Mouse (Mus musculus) hindbrain, embryonic 11.5 days (tissue): ENCODE data around the gene Wnk2. TPM values are rescaled to one million over a fixed set of nuclear protein-coding genes. Genes with fewer than 3 reads are reported as not detected.

Experiments
- ATAC-seq: fragments of 200-750 bp; cut with Nextera tagmentation; 2 replicates; pipeline ENCODE4 v1.8.0; 2017; ENCODE audit warnings: mild to moderate bottlenecking, moderate TSS enrichment, moderate library complexity; ENCODE audit not compliant: low FRiP score
- DNase-seq: peaks from one replicate; pipeline ENCODE4 v3.0.0-alpha.2; 2015; ENCODE audit warnings: low spot score
- H3K27ac ChIP-seq: fragments of 300-500 bp; sonication (generic); 2 replicates; pipeline ENCODE4 v1.5.1; 2014; ENCODE audit warnings: mild to moderate bottlenecking, low read depth, low read length
- H3K27me3 ChIP-seq: fragments of 300-500 bp; sonication (generic); 2 replicates; pipeline ENCODE4 v1.6.1; 2014; ENCODE audit warnings: mild to moderate bottlenecking, low read length, moderate library complexity, mixed read lengths; ENCODE audit not compliant: control insufficient read depth, insufficient read depth
- H3K36me3 ChIP-seq: fragments of 300-500 bp; sonication (generic); 2 replicates; pipeline ENCODE4 v1.6.1; 2014; ENCODE audit warnings: mild to moderate bottlenecking, low read length, moderate library complexity, mixed read lengths; ENCODE audit not compliant: control insufficient read depth, insufficient read depth
- H3K4me1 ChIP-seq: fragments of 300-500 bp; sonication (generic); replicated peaks from 2 replicates; pipeline ENCODE4 v1.6.1; 2014; ENCODE audit warnings: low read length, mixed read lengths; ENCODE audit not compliant: control insufficient read depth, insufficient read depth
- H3K4me2 ChIP-seq: fragments of 300-500 bp; sonication (generic); replicated peaks from 2 replicates; pipeline ENCODE4 v1.6.1; 2014; ENCODE audit warnings: mild to moderate bottlenecking, low read depth, low read length
- H3K4me3 ChIP-seq: fragments of 300-500 bp; sonication (generic); 2 replicates; pipeline ENCODE4 v1.5.1; 2014; ENCODE audit warnings: low read depth, low read length
- H3K9ac ChIP-seq: fragments of 300-500 bp; sonication (generic); 2 replicates; pipeline ENCODE4 v1.6.1; 2014; ENCODE audit warnings: low read depth, low read length
- H3K9me3 ChIP-seq: fragments of 300-500 bp; sonication (generic); 2 replicates; pipeline ENCODE4 v1.6.1; 2016; ENCODE audit warnings: low read length; ENCODE audit not compliant: control insufficient read depth
- WGBS: fragments of 180-500 bp; shearing (Covaris S2); extraction: QIAGEN DNeasy Blood & Tissue Kit; methylation state at CpG from one replicate; pipeline ENCODE4 v1.1.7; 2014; 5-methylcytosine and 5-hydroxymethylcytosine counted together
- polyA plus RNA-seq: library from polyadenylated mRNA; unstranded; fragments of >200 nt; fragmentation: Nextera tagmentation; extraction: Ambion mirVana; gene quantifications from 2 replicates; pipeline ENCODE4 v1.2.1, GENCODE M21; 2014

Gene Wnk2
- polyA plus RNA-seq, 1 experiment from 2014 or later, result 11.0 TPM

DNA sequence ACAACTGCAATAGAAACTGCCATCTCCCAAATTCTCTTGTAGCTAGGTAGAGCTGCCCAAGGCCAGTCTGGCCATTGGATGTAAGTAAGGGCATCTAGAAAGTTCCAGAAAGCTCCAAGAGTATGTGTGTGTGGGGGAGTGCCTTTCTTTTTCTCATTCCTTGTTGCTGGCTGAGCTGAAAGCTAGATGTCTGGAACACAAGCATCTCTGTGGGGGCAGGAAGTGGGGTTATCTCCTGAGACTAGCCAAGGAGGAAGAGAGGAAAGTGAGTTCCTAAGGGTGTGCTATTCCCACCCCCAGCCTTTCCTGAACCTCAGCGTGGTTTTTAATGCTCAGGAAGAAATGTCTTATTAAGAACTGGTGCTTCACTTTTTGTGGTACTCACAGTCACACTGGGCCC is 23.9 kb upstream of the Wnk2 start:
- ATAC-seq (no peak), DNase-seq (no peak)
- no peak overlapping the region for H3K9ac ChIP-seq
- H3K4me1 ChIP-seq, result no peaks in the 10 kb centered on the region
- no peak overlapping the region for H3K4me3 ChIP-seq
- H3K9me3 ChIP-seq, result no peaks in the 10 kb centered on the region
- H3K36me3 ChIP-seq, result no peaks in the 10 kb centered on the region
- WGBS, result 82% methylated on average over 1 of the region's 1 CpGs
- no peak overlapping the region for H3K4me2 ChIP-seq
- H3K27me3 ChIP-seq, result no peaks in the 10 kb centered on the region
- H3K27ac ChIP-seq, result no peak overlapping the region

DNA sequence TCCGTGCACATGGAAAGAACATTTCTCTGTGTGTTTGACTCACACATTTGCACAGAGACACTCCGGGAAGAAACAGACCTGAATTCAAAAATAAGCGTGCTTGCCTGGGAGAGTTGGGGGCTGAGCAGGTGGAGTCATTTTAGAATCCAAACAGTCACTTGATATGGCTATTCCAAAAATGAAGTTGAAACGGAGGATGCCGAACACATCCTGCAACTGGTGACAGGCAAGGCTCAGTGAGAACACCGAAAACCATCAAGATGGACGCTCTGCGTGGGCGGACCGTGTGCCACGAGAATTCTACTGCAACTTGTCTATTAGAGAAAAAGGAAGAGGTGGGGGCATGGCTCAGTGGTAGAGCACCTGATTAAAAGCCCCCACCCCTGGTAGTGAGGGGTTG is 22.8 kb upstream of the Wnk2 start:
- H3K27me3 ChIP-seq, result no peaks in the 10 kb centered on the region
- H3K4me3 ChIP-seq, result no peak overlapping the region
- DNase-seq (no peak), ATAC-seq (no peak)
- H3K4me2 ChIP-seq, result no peak overlapping the region
- H3K9ac ChIP-seq, result no peak overlapping the region
- H3K9me3 ChIP-seq, result no peaks in the 10 kb centered on the region
- no peak overlapping the region for H3K27ac ChIP-seq
- WGBS, result 92% methylated on average over 11 of the region's 11 CpGs
- no peaks in the 10 kb centered on the region for H3K4me1 ChIP-seq
- no peaks in the 10 kb centered on the region for H3K36me3 ChIP-seq

DNA sequence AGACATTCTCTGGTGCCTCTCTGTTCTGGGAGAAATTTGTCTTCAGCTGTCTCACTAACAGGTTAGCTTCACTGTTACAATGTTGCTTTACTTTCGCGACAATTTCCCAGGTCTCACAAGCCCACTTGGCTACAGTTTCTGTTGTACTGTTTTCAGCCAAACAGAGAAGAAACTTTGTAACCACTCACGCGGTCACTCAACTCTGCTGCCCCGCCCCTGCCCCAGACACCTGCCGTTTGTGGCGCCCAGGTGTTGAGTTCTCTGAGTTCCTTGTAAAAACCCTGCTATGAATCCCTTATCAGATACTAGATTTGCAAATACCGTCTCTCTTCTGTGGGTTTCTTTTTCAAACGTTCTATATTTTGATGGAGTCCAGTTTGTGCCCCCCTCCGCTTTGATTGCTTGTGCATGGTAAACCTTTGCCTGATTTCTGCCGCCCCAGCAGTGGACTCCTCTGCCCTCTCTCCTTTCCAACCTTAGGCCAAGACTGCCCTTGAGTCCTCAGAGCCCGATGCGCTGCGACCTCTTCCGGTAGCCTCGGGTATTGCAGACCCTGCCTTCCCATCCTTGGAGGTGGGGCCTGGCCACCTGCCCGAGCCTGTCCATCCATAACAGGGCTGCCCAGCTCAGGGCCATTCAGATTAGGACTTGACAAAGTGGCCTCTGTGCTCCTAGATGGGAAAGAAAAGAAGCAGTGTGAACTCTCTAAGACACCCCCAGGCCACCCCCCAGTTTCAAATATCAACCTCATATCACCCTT is 21.8 kb upstream of the Wnk2 start:
- 21% methylated on average over 17 of the region's 17 CpGs for WGBS
- Histone ChIP-seq H3K27me3 (no peaks in the 10 kb centered on the region), H3K4me2 (no peak overlapping the region), H3K4me1 (no peaks in the 10 kb centered on the region), H3K4me3 (no peak overlapping the region), H3K9ac (no peak overlapping the region), H3K36me3 (no peaks in the 10 kb centered on the region), H3K9me3 (no peaks in the 10 kb centered on the region), H3K27ac (no peak overlapping the region)
- peak; percentile 92 for DNase-seq
- ATAC-seq, result peak; percentile 59; the same call in 1 of the 2 replicates

GRCm38 (mm10) chr13:49167081-49167480 is 19.3 kb upstream of the Wnk2 start:
- Histone ChIP-seq H3K4me2 (no peak overlapping the region), H3K27me3 (no peaks in the 10 kb centered on the region), H3K9ac (no peak overlapping the region), H3K36me3 (no peaks in the 10 kb centered on the region), H3K9me3 (no peaks in the 10 kb centered on the region), H3K4me3 (no peak overlapping the region), H3K27ac (no peak overlapping the region), H3K4me1 (no peaks in the 10 kb centered on the region)
- WGBS, result 85% methylated on average over 9 of the region's 9 CpGs
- DNase-seq, result no peak
- ATAC-seq, result no peak

DNA sequence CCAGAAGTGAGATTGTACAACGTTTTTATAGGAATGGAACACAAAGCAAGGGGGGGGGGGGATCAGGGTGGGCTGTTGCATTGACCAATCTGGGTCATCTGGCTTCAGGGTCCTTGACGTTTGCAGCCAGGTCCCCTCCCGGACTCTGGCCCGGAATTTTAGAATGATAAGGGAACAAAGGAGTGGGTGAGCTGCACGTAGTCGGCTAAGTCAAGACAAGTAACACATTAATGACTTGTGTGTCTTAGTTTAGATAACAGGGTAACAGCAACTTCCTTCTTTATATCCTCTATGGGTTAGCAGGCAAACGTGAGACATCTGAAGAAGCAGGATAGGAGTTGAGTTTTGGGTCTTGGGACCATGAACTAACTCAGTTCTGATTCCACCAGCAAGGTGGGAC is 15.8 kb upstream of the Wnk2 start:
- H3K9me3 ChIP-seq, result no peaks in the 10 kb centered on the region
- H3K4me3 ChIP-seq, result no peak overlapping the region
- no peaks in the 10 kb centered on the region for H3K4me1 ChIP-seq
- no peak overlapping the region for H3K9ac ChIP-seq
- no peak for DNase-seq
- no peaks in the 10 kb centered on the region for H3K36me3 ChIP-seq
- H3K4me2 ChIP-seq, result no peak overlapping the region
- ATAC-seq, result no peak
- H3K27me3 ChIP-seq, result no peaks in the 10 kb centered on the region
- 83% methylated on average over 7 of the region's 7 CpGs for WGBS
- no peak overlapping the region for H3K27ac ChIP-seq

GRCm38 (mm10) chr13:49162722-49163121 is 14.9 kb upstream of the Wnk2 start:
- Histone ChIP-seq H3K27ac (no peak overlapping the region), H3K4me3 (no peak overlapping the region), H3K4me2 (no peak overlapping the region), H3K9ac (no peak overlapping the region), H3K27me3 (no peaks in the 10 kb centered on the region), H3K9me3 (no peaks in the 10 kb centered on the region), H3K4me1 (no peaks in the 10 kb centered on the region), H3K36me3 (no peaks in the 10 kb centered on the region)
- no peak for ATAC-seq
- DNase-seq, result no peak
- 84% methylated on average over 4 of the region's 4 CpGs for WGBS

DNA sequence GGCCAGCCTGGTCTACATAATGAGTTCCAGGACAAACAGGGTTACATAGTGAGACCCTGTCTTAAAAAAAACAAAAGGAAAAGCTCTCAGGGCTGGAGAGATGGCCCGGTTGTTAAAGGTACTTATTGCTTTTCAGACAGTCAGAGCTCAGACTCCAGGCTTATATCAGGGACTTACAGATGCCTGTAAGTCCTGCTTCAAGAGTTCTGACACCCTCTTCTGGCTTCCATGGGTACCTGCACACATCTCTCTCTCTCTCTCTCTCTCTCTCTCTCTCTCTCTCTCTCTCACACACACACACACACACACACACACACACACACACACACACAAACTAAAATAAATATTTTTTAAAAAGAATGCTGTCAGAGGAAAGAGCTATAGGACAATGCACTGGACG is 13.4 kb upstream of the Wnk2 start:
- Histone ChIP-seq H3K36me3 (no peaks in the 10 kb centered on the region), H3K27me3 (no peaks in the 10 kb centered on the region), H3K9ac (no peak overlapping the region), H3K4me3 (no peak overlapping the region), H3K4me1 (no peaks in the 10 kb centered on the region), H3K9me3 (no peaks in the 10 kb centered on the region), H3K4me2 (no peak overlapping the region), H3K27ac (no peak overlapping the region)
- 68% methylated on average over 2 of the region's 2 CpGs for WGBS
- no peak for ATAC-seq
- DNase-seq, result no peak

GRCm38 (mm10) chr13:49158040-49158713 is 10.4 kb upstream of the Wnk2 start:
- WGBS, result 82% methylated on average over 10 of the region's 10 CpGs
- no peak overlapping the region for H3K4me2 ChIP-seq
- no peak overlapping the region for H3K27ac ChIP-seq
- no peaks in the 10 kb centered on the region for H3K9me3 ChIP-seq
- no peaks in the 10 kb centered on the region for H3K4me1 ChIP-seq
- DNase-seq, result no peak
- no peak overlapping the region for H3K9ac ChIP-seq
- H3K27me3 ChIP-seq, result no peaks in the 10 kb centered on the region
- H3K36me3 ChIP-seq, result no peaks in the 10 kb centered on the region
- ATAC-seq, result no peak
- H3K4me3 ChIP-seq, result no peak overlapping the region

DNA sequence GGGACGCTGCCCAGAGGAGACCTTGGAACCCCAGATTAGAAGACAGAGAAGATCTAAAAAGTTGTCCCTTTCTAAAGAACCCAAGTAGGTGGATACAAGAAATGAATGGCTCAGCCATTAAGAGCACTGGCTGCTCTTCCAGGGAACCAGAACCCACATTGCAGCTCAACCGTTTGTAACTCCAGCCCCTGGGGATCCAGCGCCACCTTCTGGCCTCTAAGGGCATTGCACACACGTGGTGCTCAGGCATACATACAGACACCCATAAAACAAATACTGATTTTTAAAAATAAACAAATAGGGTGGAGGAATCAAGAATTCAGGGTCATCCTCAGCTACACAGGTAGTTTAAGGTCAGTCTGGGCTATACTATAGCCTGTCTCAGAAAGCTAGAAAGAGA is 8.8 kb upstream of the Wnk2 start:
- H3K4me1 ChIP-seq, result no peaks in the 10 kb centered on the region
- no peak overlapping the region for H3K27ac ChIP-seq
- H3K9me3 ChIP-seq, result no peaks in the 10 kb centered on the region
- H3K4me2 ChIP-seq, result no peak overlapping the region
- WGBS, result 69% methylated on average over 4 of the region's 4 CpGs
- ATAC-seq (no peak), DNase-seq (no peak)
- H3K27me3 ChIP-seq, result no peaks in the 10 kb centered on the region
- no peak overlapping the region for H3K9ac ChIP-seq
- H3K4me3 ChIP-seq, result no peak overlapping the region
- H3K36me3 ChIP-seq, result no peaks in the 10 kb centered on the region
